Mouse (Mus musculus) midbrain, embryonic 11.5 days (tissue): ENCODE measurements around the gene Fank1. TPM values are rescaled to one million over a fixed set of nuclear protein-coding genes. Genes with fewer than 3 reads are reported as not detected.
"Not testable (repeated sequence)": the region's sequence is repeated elsewhere in the genome, so short reads cannot be mapped to it uniquely, and the experiment has no call there.

Source experiments
- ATAC-seq: fragments of 200-750 bp; cut with Nextera tagmentation; 2 replicates; pipeline ENCODE4 v1.8.0; 2017; ENCODE audit warnings: moderate TSS enrichment, moderate library complexity; ENCODE audit not compliant: low FRiP score
- DNase-seq: peaks from one replicate; pipeline ENCODE4 v3.0.0; 2015; ENCODE audit warnings: low spot score; ENCODE audit errors: missing footprints
- H3K27ac ChIP-seq: fragments of 300-500 bp; sonication (generic); 2 replicates; pipeline ENCODE4 v1.5.1; 2014; ENCODE audit warnings: low read depth, low read length
- H3K27me3 ChIP-seq: fragments of 300-500 bp; sonication (generic); 2 replicates; pipeline ENCODE4 v1.6.1; 2014; ENCODE audit warnings: mild to moderate bottlenecking, low read length, moderate library complexity, mixed read lengths; ENCODE audit not compliant: control insufficient read depth, insufficient read depth
- H3K36me3 ChIP-seq: fragments of 300-500 bp; sonication (generic); 2 replicates; pipeline ENCODE4 v1.6.1; 2014; ENCODE audit warnings: mild to moderate bottlenecking, low read length, moderate library complexity, mixed read lengths; ENCODE audit not compliant: control insufficient read depth, insufficient read depth
- H3K4me1 ChIP-seq: fragments of 300-500 bp; sonication (generic); 2 replicates; pipeline ENCODE4 v1.6.1; 2014; ENCODE audit warnings: low read length; ENCODE audit not compliant: control insufficient read depth, insufficient read depth
- H3K4me2 ChIP-seq: fragments of 300-500 bp; sonication (generic); 2 replicates; pipeline ENCODE4 v1.6.1; 2014; ENCODE audit warnings: mild to moderate bottlenecking, moderate library complexity
- H3K4me3 ChIP-seq: fragments of 300-500 bp; sonication (generic); 2 replicates; pipeline ENCODE4 v1.5.1; 2014; ENCODE audit warnings: low read depth, low read length
- H3K9ac ChIP-seq: fragments of 300-500 bp; sonication (generic); 2 replicates; pipeline ENCODE4 v1.6.1; 2014; ENCODE audit warnings: low read length
- H3K9me3 ChIP-seq: fragments of 300-500 bp; sonication (generic); 2 replicates; pipeline ENCODE4 v1.6.1; 2016; ENCODE audit warnings: low read length; ENCODE audit not compliant: control insufficient read depth
- WGBS: fragments of 180-500 bp; shearing (Covaris S2); extraction: QIAGEN DNeasy Blood & Tissue Kit; methylation state at CpG from one replicate; pipeline ENCODE4 v1.1.7; 2014; 5-methylcytosine and 5-hydroxymethylcytosine counted together
- polyA plus RNA-seq: library from polyadenylated mRNA; unstranded; fragments of >200 nt; fragmentation: Nextera tagmentation; extraction: Ambion mirVana; gene quantifications from 2 replicates; pipeline ENCODE4 v1.2.1, GENCODE M21; 2014

Gene Fank1
- polyA plus RNA-seq, 1 experiment from 2014 or later, result 1.6 TPM

GRCm38 (mm10) chr7:133863151-133863550, 86.5 kb downstream of the Fank1 start:
- ATAC-seq, result no peak
- H3K27ac ChIP-seq, result no peak overlapping the region
- H3K4me1 ChIP-seq, result no peaks in the 10 kb centered on the region
- DNase-seq, result no peak
- no peak overlapping the region for H3K9ac ChIP-seq
- H3K27me3 ChIP-seq, result no peaks in the 10 kb centered on the region
- H3K9me3 ChIP-seq, result no peaks in the 10 kb centered on the region
- H3K4me3 ChIP-seq, result no peak overlapping the region
- H3K36me3 ChIP-seq, result no peaks in the 10 kb centered on the region
- H3K4me2 ChIP-seq, result no peak overlapping the region
- 84% methylated on average over 3 of the region's 3 CpGs for WGBS

GRCm38 (mm10) chr7:133863684-133864083, 87.0 kb downstream of the Fank1 start:
- WGBS, result 95% methylated on average over 4 of the region's 4 CpGs
- no peak overlapping the region for H3K4me2 ChIP-seq
- no peaks in the 10 kb centered on the region for H3K4me1 ChIP-seq
- no peaks in the 10 kb centered on the region for H3K36me3 ChIP-seq
- H3K27me3 ChIP-seq, result no peaks in the 10 kb centered on the region
- no peak overlapping the region for H3K27ac ChIP-seq
- no peak overlapping the region for H3K9ac ChIP-seq
- H3K9me3 ChIP-seq, result no peaks in the 10 kb centered on the region
- no peak for ATAC-seq
- peak; percentile 56 for DNase-seq
- H3K4me3 ChIP-seq, result no peak overlapping the region

- Histone ChIP-seq H3K4me3 (no peak overlapping the region), H3K27me3 (no peaks in the 10 kb centered on the region), H3K4me1 (no peaks in the 10 kb centered on the region), H3K9ac (no peak overlapping the region), H3K9me3 (no peaks in the 10 kb centered on the region), H3K4me2 (no peak overlapping the region), H3K36me3 (no peaks in the 10 kb centered on the region), H3K27ac (no peak overlapping the region)
- 90% methylated on average over 4 of the region's 4 CpGs for WGBS
- ATAC-seq, result no peak
- no peak for DNase-seq
These were observed 93.6 kb downstream of the Fank1 start for GRCm38 (mm10) chr7:133870265-133870664.

- ATAC-seq (no peak), DNase-seq (peak; percentile 62)
- Histone ChIP-seq H3K4me2 (no peak overlapping the region), H3K4me3 (no peak overlapping the region), H3K9me3 (no peaks in the 10 kb centered on the region), H3K4me1 (no peaks in the 10 kb centered on the region), H3K9ac (no peak overlapping the region), H3K27me3 (no peaks in the 10 kb centered on the region), H3K27ac (no peak overlapping the region), H3K36me3 (no peaks in the 10 kb centered on the region)
- WGBS, result 91% methylated on average over 5 of the region's 5 CpGs
These were observed 96.0 kb downstream of the Fank1 start for GRCm38 (mm10) chr7:133872701-133873100.

- DNase-seq, result peak; percentile 54
- Histone ChIP-seq H3K4me1 (no peaks in the 10 kb centered on the region), H3K36me3 (no peaks in the 10 kb centered on the region), H3K4me3 (no peak overlapping the region), H3K9me3 (no peaks in the 10 kb centered on the region), H3K9ac (no peak overlapping the region), H3K27me3 (no peaks in the 10 kb centered on the region), H3K4me2 (no peak overlapping the region), H3K27ac (no peak overlapping the region)
- WGBS, result 88% methylated on average over 3 of the region's 3 CpGs
- no peak for ATAC-seq
These were observed 99.5 kb downstream of the Fank1 start for GRCm38 (mm10) chr7:133876139-133876538.

- 82% methylated on average over 17 of the region's 17 CpGs for WGBS
- Histone ChIP-seq H3K9me3 (no peaks in the 10 kb centered on the region), H3K27me3 (no peaks in the 10 kb centered on the region), H3K27ac (no peak overlapping the region), H3K36me3 (no peaks in the 10 kb centered on the region), H3K4me3 (no peak overlapping the region), H3K4me2 (no peak overlapping the region), H3K9ac (no peak overlapping the region), H3K4me1 (no peaks in the 10 kb centered on the region)
- DNase-seq, result peak; percentile 12
- ATAC-seq, result no peak
These were observed 100.1 kb downstream of the Fank1 start for GRCm38 (mm10) chr7:133876646-133877342.

- Histone ChIP-seq H3K4me1 (no peaks in the 10 kb centered on the region), H3K27ac (no peak overlapping the region), H3K4me2 (no peak overlapping the region), H3K9ac (no peak overlapping the region), H3K9me3 (no peaks in the 10 kb centered on the region), H3K36me3 (no peaks in the 10 kb centered on the region), H3K27me3 (no peaks in the 10 kb centered on the region), H3K4me3 (no peak overlapping the region)
- ATAC-seq (no peak), DNase-seq (no peak)
- WGBS, result 91% methylated on average over 8 of the region's 8 CpGs
These were observed 103.1 kb downstream of the Fank1 start for GRCm38 (mm10) chr7:133879761-133880160.

GRCm38 (mm10) chr7:133884759-133885431, 108.2 kb downstream of the Fank1 start:
- H3K27me3 ChIP-seq, H3K9ac ChIP-seq, H3K9me3 ChIP-seq, DNase-seq, ATAC-seq, H3K4me1 ChIP-seq, H3K36me3 ChIP-seq, H3K4me2 ChIP-seq, H3K4me3 ChIP-seq, H3K27ac ChIP-seq: not testable (repeated sequence)
- 88% methylated on average over 5 of the region's 9 CpGs for WGBS
